Mouse (Mus musculus) adrenal gland, adult 2 months (tissue): ENCODE results near the gene Dnaja4. TPM values are rescaled to one million over a fixed set of nuclear protein-coding genes. Genes with fewer than 3 reads are reported as not detected.

Experiments
- DNase-seq: peaks from one replicate; pipeline ENCODE4 v3.0.0; 2021
- microRNA-seq, 2 experiments: library from miRNA; unstranded; fragments of <30 nt; microRNA quantifications; one replicate each; pipeline ENCODE4 v1.2.0; 2021
- polyA plus RNA-seq: library from polyadenylated mRNA; depleted of rRNA; stranded (reverse); fragments of >200 nt; gene quantifications from 2 replicates; pipeline ENCODE4 v1.2.3, GENCODE M21; 2012; rRNA removed
- total RNA-seq, 2 experiments: library from RNA; stranded (reverse); gene quantifications; 2 replicates each; pipeline ENCODE4 v1.2.3; 2021

Gene Dnaja4
- total and polyA plus RNA-seq, 3 experiments: 8.6 to 27.4 (median 22.1) TPM

GRCm38 (mm10) chr9:54751684-54752083, 53.0 kb downstream of the Dnaja4 start:
- no peak for DNase-seq

- no peak for DNase-seq
These were observed 53.7 kb downstream of the Dnaja4 start for GRCm38 (mm10) chr9:54752201-54752943.

GRCm38 (mm10) chr9:54752944-54753295, 54.2 kb downstream of the Dnaja4 start:
- no peak for DNase-seq

- no peak for DNase-seq
These were observed 60.9 kb downstream of the Dnaja4 start for GRCm38 (mm10) chr9:54759592-54759991.

- DNase-seq: no peak
These were observed 65.4 kb downstream of the Dnaja4 start for GRCm38 (mm10) chr9:54764091-54764490.

GRCm38 (mm10) chr9:54764561-54765217, 66.0 kb downstream of the Dnaja4 start, which contains the start of gene Crabp1:
Crabp1 (plus strand) TSS chr9:54764748.
- DNase-seq: no peak

GRCm38 (mm10) chr9:54765336-54766085, 66.8 kb downstream of the Dnaja4 start:
- DNase-seq: no peak

Small RNA genes lying within 50 kb of the gene (microRNA-seq; reads per million reads assigned to microRNA genes)
- 0 to 0.41 reads per million in 2 experiments for gene Mir5710

Other genes with a start within 250 kb of the Dnaja4 start
- 10 to 100 TPM; 15.0 to 15.9 TPM for gene Dmxl2, start 197.2 kb upstream of the Dnaja4 start, total RNA-seq
- gene Dmxl2, start 197.2 kb upstream of the Dnaja4 start, polyA plus RNA-seq: 0.81 and 1.5 TPM in 2 replicates
- not detected for gene Sh2d7, start 159.9 kb upstream of the Dnaja4 start, total RNA-seq
- not detected in 2 replicates for gene Sh2d7, start 159.9 kb upstream of the Dnaja4 start, polyA plus RNA-seq
- 100 to 1,000 TPM in 1 of 2 experiments, 10 to 100 TPM in 1; 47.9 to 131 TPM for gene Cib2, start 138.7 kb upstream of the Dnaja4 start, total RNA-seq
- gene Cib2, start 138.7 kb upstream of the Dnaja4 start, polyA plus RNA-seq: 15.1 and 31.7 TPM in 2 replicates
- 100 to 1,000 TPM; 245 to 445 TPM for gene Idh3a, start 112.5 kb upstream of the Dnaja4 start, total RNA-seq
- gene Idh3a, start 112.5 kb upstream of the Dnaja4 start, polyA plus RNA-seq: 44.3 and 48.7 TPM in 2 replicates
- gene Acsbg1, start 37.0 kb upstream of the Dnaja4 start, total RNA-seq: 100 to 1,000 TPM; 144 to 285 TPM
- gene Acsbg1, start 37.0 kb upstream of the Dnaja4 start, polyA plus RNA-seq: 126 and 247 TPM in 2 replicates
- 10 to 100 TPM; 57.4 to 62.8 TPM for gene Wdr61, start 35.6 kb downstream of the Dnaja4 start, total RNA-seq
- 10.4 and 10.5 TPM in 2 replicates for gene Wdr61, start 35.6 kb downstream of the Dnaja4 start, polyA plus RNA-seq
- 10 to 100 TPM in 1 of 2 experiments, 1 to 10 TPM in 1; 9.1 to 13.6 TPM for gene Crabp1, start 65.9 kb downstream of the Dnaja4 start, total RNA-seq
- gene Crabp1, start 65.9 kb downstream of the Dnaja4 start, polyA plus RNA-seq: 19.9 and 30.1 TPM in 2 replicates
- 10 to 100 TPM; 40.9 to 41.5 TPM for gene Ireb2, start 164.9 kb downstream of the Dnaja4 start, total RNA-seq
- 1.0 and 1.5 TPM in 2 replicates for gene Ireb2, start 164.9 kb downstream of the Dnaja4 start, polyA plus RNA-seq
- 1 to 10 TPM; 1.5 to 2.5 TPM for gene Hykk, start 218.4 kb downstream of the Dnaja4 start, total RNA-seq
- 0.50 and 0.61 TPM in 2 replicates for gene Hykk, start 218.4 kb downstream of the Dnaja4 start, polyA plus RNA-seq